10 mouse cellular contexts compared by ENCODE assay signal in genomic region chr5:148239067-148239466, GRCm38 (mm10).
DNase-seq lines count a peak whose midpoint lies in the region; ATAC-seq and TF ChIP-seq lines count a peak whose summit lies in the region.
"Had no signal": no experiment of that assay in that cellular context is flagged by ENCODE, and none has a peak within 500 bp of the region (broad histone marks: within the 10 kb centered on the region; RNA-seq: fewer than 3 reads in every experiment).

No protein-coding gene starts in this region.

- no peak overlapping the region for H3K4me2 ChIP-seq in kidney, embryonic 14.5 days (replicated peaks; ENCODE audit: low read depth, low read length)
- H3K4me2 ChIP-seq in liver, postnatal 0 days (ENCODE audit: low read depth, low read length), result no peak overlapping the region
- H3K4me2 ChIP-seq: embryonic facial prominence, embryonic 15.5 days had no signal

- H3K9ac ChIP-seq in kidney, embryonic 14.5 days (ENCODE audit: low read depth, low read length), result no peak overlapping the region
- H3K9ac ChIP-seq in liver, postnatal 0 days (replicated peaks), result no peak overlapping the region
- H3K9ac ChIP-seq: embryonic facial prominence, embryonic 15.5 days had no signal

- no peak for TF ChIP-seq EP300 in liver, postnatal 0 days (IDR thresholded peaks at IDR 0.05; ENCODE audit: low read depth)

- H3K27me3 ChIP-seq in kidney, embryonic 14.5 days (ENCODE audit: control insufficient read depth, insufficient read depth, low read length), result no peaks in the 10 kb centered on the region
- H3K27me3 ChIP-seq in liver, postnatal 0 days (ENCODE audit: insufficient read depth, low read length), result no peaks in the 10 kb centered on the region
- H3K27me3 ChIP-seq: embryonic facial prominence, embryonic 15.5 days; megakaryocyte, embryonic 14.5 days had no signal

- H3K36me3 ChIP-seq in kidney, embryonic 14.5 days (ENCODE audit: control insufficient read depth, insufficient read depth, low read length), result no peaks in the 10 kb centered on the region
- no peaks in the 10 kb centered on the region for H3K36me3 ChIP-seq in liver, postnatal 0 days (replicated peaks; ENCODE audit: insufficient read depth, low read length)
- H3K36me3 ChIP-seq: embryonic facial prominence, embryonic 15.5 days had no signal

- no peak overlapping the region for H3K4me3 ChIP-seq in kidney, embryonic 14.5 days (ENCODE audit: low read length)
- H3K4me3 ChIP-seq in liver, postnatal 0 days (ENCODE audit: low read depth, low read length), result no peak overlapping the region
- H3K4me3 ChIP-seq: embryonic facial prominence, embryonic 15.5 days; megakaryocyte, embryonic 14.5 days had no signal

- intact Hi-C loops in gastrocnemius, postnatal 36 days (cut with DNase I), result loop anchor here (2.0 kb wide), 1 partner anchor 58 kb away; no protein-coding TSS in a partner anchor

- peak; percentile 53 for DNase-seq in kidney, postnatal 10 days
- peak; percentile 3 for DNase-seq in MEL-GATA-1-ER (ENCODE audit: extremely low read depth, low read depth)
- DNase-seq in cerebellum, postnatal 14 days, result peak; percentile 66
- no peak for DNase-seq in liver, postnatal 0 days
- DNase-seq in telencephalon, adult 2 months (ENCODE audit: low read depth, low spot score), result peak; percentile 26
- DNase-seq in gastrocnemius, postnatal 36 days, result no peak
- no peak for DNase-seq in layer of hippocampus, postnatal 36 days

- H3K4me1 ChIP-seq in kidney, embryonic 14.5 days (ENCODE audit: control insufficient read depth, insufficient read depth, low read length), result no peaks in the 10 kb centered on the region
- H3K4me1 ChIP-seq in liver, postnatal 0 days (ENCODE audit: insufficient read depth), result no peaks in the 10 kb centered on the region
- H3K4me1 ChIP-seq: embryonic facial prominence, embryonic 15.5 days; megakaryocyte, embryonic 14.5 days had no signal

- no peaks in the 10 kb centered on the region for H3K9me3 ChIP-seq in kidney, embryonic 14.5 days (ENCODE audit: control insufficient read depth, low read length)
- no peaks in the 10 kb centered on the region for H3K9me3 ChIP-seq in liver, postnatal 0 days (ENCODE audit: low read length)
- H3K9me3 ChIP-seq: embryonic facial prominence, embryonic 15.5 days had no signal

- no peak overlapping the region for H3K27ac ChIP-seq in kidney, embryonic 14.5 days (ENCODE audit: low read depth, low read length)
- H3K27ac ChIP-seq in liver, postnatal 0 days (ENCODE audit: low read depth), result no peak overlapping the region
- H3K27ac ChIP-seq: embryonic facial prominence, embryonic 15.5 days had no signal

- peak; percentile 76 for TF ChIP-seq CTCF in liver, postnatal 0 days (IDR thresholded peaks at IDR 0.05; ENCODE audit: low read depth)

- ATAC-seq in kidney, embryonic 14.5 days (ENCODE audit: low FRiP score, low TSS enrichment), result no peak
- no peak for ATAC-seq in liver, postnatal 0 days

Comparison
In these comparisons a context has a peak if more than half of its experiments do, and no peak if none do; other contexts are left out.
1. DNase-seq: peak in kidney, postnatal 10 days (single experiment), MEL-GATA-1-ER (single experiment), cerebellum, postnatal 14 days (2 of 2) and telencephalon, adult 2 months (single experiment); none in liver, postnatal 0 days (single experiment), gastrocnemius, postnatal 36 days (0 of 2) and layer of hippocampus, postnatal 36 days (0 of 2).